Mouse (Mus musculus): ENCODE results near the gene Styk1. TPM values are rescaled to one million over a fixed set of nuclear protein-coding genes. Genes with fewer than 3 reads are reported as not detected.

Styk1 gene
- total and polyA plus RNA-seq, 3 experiments: 0.23 to 0.27 TPM; not detected in 1

DNA sequence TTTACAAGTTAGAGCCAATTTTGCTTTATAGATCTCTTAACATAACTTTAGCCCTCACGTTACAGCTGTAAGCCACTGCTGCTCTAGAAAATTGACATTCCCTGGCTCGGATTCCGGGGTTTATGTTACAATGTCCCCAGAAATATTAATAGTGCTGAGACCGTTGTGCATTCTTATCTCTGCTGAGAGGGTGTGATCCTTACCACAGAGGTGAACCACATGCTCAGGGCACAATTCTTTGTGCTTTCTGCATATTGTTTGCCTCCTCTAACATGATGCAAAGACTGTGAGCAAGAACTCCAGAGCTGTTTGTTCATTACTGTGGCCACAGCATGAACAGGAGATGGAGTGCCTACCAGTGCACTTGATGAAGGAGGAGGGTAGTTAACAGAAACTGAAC is 76.7 kb downstream of the Styk1 start:
- Histone ChIP-seq H3K4me1 (ENCODE audit: insufficient read depth, low read depth, low read length) (peaks cover 29% of the 10 kb centered on the region), H3K9me3 (replicated peaks) (no peaks in the 10 kb centered on the region), H3K27me3 (ENCODE audit: insufficient read depth, low read length) (no peaks in the 10 kb centered on the region), H3K4me3 (ENCODE audit: low read depth, low read length) (no peak overlapping the region; the same call in 1 of the 2 replicates), H3K36me3 (replicated peaks) (no peaks in the 10 kb centered on the region)
- peak; percentile 79 for ATAC-seq (ENCODE audit: extremely low read depth, insufficient number of reproducible peaks, low FRiP score, poor library complexity, severe bottlenecking)
- TF ChIP-seq GATA2 (IDR thresholded peaks at IDR 0.05; ENCODE audit: borderline replicate concordance, low read depth, low read length): no peak
- TF ChIP-seq TAL1 (conservative IDR thresholded peaks at IDR 0.05; ENCODE audit: low read depth, low read length): peak; percentile 55
- no peak for DNase-seq (ENCODE audit: low spot score)

DNA sequence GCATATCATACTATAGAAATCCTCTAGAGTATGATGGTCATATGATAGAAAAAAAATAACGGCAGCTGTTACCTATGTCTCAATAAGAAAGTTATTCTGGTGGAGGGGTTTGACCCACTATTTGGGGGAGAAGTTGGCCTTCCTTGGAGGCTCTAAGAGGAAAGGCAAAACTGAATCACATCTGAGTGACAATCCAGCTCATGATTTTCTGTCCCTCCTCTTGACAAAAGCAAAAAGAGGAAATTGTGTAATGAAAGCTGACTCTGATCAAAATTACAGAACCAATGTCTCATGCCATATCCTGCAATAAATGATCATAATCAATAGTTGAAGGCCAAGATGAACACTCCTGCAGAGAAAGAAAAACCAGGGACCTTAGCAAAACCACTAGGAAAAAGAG is 81.1 kb downstream of the Styk1 start:
- no peaks in the 10 kb centered on the region for H3K36me3 ChIP-seq (replicated peaks)
- no peaks in the 10 kb centered on the region for H3K27me3 ChIP-seq (ENCODE audit: insufficient read depth, low read length)

DNA sequence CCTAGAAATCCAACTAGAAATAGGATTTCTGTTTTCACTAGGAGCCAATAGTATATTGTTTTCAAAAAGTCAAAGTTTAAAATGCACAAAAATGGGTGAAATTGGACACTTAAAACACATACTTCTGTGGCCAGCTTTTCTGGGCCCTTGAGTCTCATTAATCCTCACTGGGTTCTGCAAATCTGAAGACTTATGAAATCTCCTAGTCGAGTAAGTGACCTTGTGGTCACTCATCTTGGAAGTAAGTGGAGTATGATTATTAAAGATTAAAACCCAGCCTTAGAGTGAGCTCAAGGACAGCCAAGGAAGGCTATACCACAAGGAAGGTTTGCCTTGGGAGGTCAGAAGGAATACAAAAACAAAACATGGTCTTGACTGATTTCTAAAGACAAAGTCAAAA is 83.1 kb downstream of the Styk1 start:
- ATAC-seq (ENCODE audit: extremely low read depth, insufficient number of reproducible peaks, low FRiP score, poor library complexity, severe bottlenecking) (no peak), DNase-seq (ENCODE audit: low spot score) (no peak)
- Histone ChIP-seq H3K9me3 (replicated peaks) (no peaks in the 10 kb centered on the region), H3K36me3 (replicated peaks) (no peaks in the 10 kb centered on the region), H3K4me1 (ENCODE audit: insufficient read depth, low read depth, low read length) (peaks cover 8% of the 10 kb centered on the region), H3K4me3 (ENCODE audit: low read depth, low read length) (no peak overlapping the region), H3K27me3 (ENCODE audit: insufficient read depth, low read length) (no peaks in the 10 kb centered on the region)
- no peak for TF ChIP-seq POLR2AphosphoS5 (IDR thresholded peaks at IDR 0.05; ENCODE audit: insufficient replicate concordance, low read depth, low read length)
- no peak for TF ChIP-seq GATA1 (IDR thresholded peaks at IDR 0.05; ENCODE audit: borderline replicate concordance, low read length)
- no peak for TF ChIP-seq GATA2 (IDR thresholded peaks at IDR 0.05; ENCODE audit: borderline replicate concordance, low read depth, low read length)
- TF ChIP-seq CTCF (IDR thresholded peaks at IDR 0.05; ENCODE audit: low read depth, low read length): no peak
- TF ChIP-seq TAL1 (conservative IDR thresholded peaks at IDR 0.05; ENCODE audit: low read depth, low read length): no peak

More for the DNA sequence above, 81.1 kb downstream of the Styk1 start:
- no peak for DNase-seq (ENCODE audit: low spot score)
- H3K9me3 ChIP-seq (replicated peaks): no peaks in the 10 kb centered on the region
- no peak overlapping the region for H3K4me3 ChIP-seq (ENCODE audit: low read depth, low read length)
- TF ChIP-seq TAL1 (conservative IDR thresholded peaks at IDR 0.05; ENCODE audit: low read depth, low read length): no peak
- TF ChIP-seq GATA1 (IDR thresholded peaks at IDR 0.05; ENCODE audit: borderline replicate concordance, low read length): no peak
- TF ChIP-seq CTCF (IDR thresholded peaks at IDR 0.05; ENCODE audit: low read depth, low read length): no peak
- no peak for TF ChIP-seq GATA2 (IDR thresholded peaks at IDR 0.05; ENCODE audit: borderline replicate concordance, low read depth, low read length)
- no peak for TF ChIP-seq POLR2AphosphoS5 (IDR thresholded peaks at IDR 0.05; ENCODE audit: insufficient replicate concordance, low read depth, low read length)
- ATAC-seq (ENCODE audit: extremely low read depth, insufficient number of reproducible peaks, low FRiP score, poor library complexity, severe bottlenecking): no peak
- peaks cover 26% of the 10 kb centered on the region for H3K4me1 ChIP-seq (ENCODE audit: insufficient read depth, low read depth, low read length)

DNA sequence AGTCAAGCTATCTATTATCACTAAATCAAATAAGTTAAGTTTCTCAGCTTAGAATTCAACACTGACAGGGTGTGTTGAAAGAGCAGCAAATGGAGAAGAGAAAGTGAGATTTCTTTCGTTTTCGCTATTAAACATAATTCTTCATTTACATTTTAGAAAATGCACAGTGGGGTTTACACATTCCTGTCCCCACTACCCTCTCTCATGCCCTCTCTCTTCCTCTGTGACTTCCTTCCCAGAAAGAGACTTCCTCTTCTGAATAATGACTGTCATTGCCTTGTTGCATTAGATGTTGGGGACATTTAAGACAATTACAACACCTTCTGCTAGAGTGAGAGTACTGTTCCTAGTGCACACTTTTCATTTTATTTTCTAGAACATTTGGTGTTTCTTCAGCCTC is 83.8 kb downstream of the Styk1 start:
- H3K4me1 ChIP-seq (ENCODE audit: insufficient read depth, low read depth, low read length): peaks cover 5% of the 10 kb centered on the region
- TF ChIP-seq POLR2AphosphoS5 (IDR thresholded peaks at IDR 0.05; ENCODE audit: insufficient replicate concordance, low read depth, low read length) (no peak), GATA1 (IDR thresholded peaks at IDR 0.05; ENCODE audit: borderline replicate concordance, low read length) (no peak), CTCF (IDR thresholded peaks at IDR 0.05; ENCODE audit: low read depth, low read length) (no peak), TAL1 (conservative IDR thresholded peaks at IDR 0.05; ENCODE audit: low read depth, low read length) (no peak), GATA2 (IDR thresholded peaks at IDR 0.05; ENCODE audit: borderline replicate concordance, low read depth, low read length) (no peak)
- H3K9me3 ChIP-seq (replicated peaks): no peaks in the 10 kb centered on the region
- H3K4me3 ChIP-seq (ENCODE audit: low read depth, low read length): no peak overlapping the region
- H3K27me3 ChIP-seq (ENCODE audit: insufficient read depth, low read length): no peaks in the 10 kb centered on the region
- ATAC-seq (ENCODE audit: extremely low read depth, insufficient number of reproducible peaks, low FRiP score, poor library complexity, severe bottlenecking): no peak
- H3K36me3 ChIP-seq (replicated peaks): no peaks in the 10 kb centered on the region
- DNase-seq (ENCODE audit: low spot score): no peak

DNA sequence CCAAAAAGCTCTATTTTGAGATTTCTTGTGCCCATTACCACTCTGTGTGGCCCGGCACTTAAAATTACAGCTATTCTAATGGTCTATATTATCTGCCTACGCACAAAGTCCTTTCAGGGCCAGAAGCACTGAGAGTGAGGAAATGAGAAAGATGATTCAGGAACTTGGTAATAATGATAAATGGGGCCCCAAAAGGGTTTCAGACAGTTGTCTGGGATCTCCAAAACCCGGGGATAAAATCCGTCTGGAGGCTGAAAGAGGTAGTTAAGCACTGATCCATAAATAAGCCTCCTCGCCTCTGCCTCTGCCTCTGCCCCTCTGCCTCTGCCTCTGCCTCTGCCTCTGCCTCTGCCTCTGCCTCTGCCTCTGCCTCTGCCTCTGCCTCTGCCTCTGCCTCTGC is 89.2 kb downstream of the Styk1 start:
- H3K9me3 ChIP-seq (replicated peaks): no peaks in the 10 kb centered on the region
- no peaks in the 10 kb centered on the region for H3K27me3 ChIP-seq (ENCODE audit: insufficient read depth, low read length)
- no peak for DNase-seq (ENCODE audit: low spot score)
- H3K4me3 ChIP-seq (ENCODE audit: low read depth, low read length): no peak overlapping the region
- TF ChIP-seq GATA1 (IDR thresholded peaks at IDR 0.05; ENCODE audit: borderline replicate concordance, low read length) (no peak), CTCF (IDR thresholded peaks at IDR 0.05; ENCODE audit: low read depth, low read length) (no peak), GATA2 (IDR thresholded peaks at IDR 0.05; ENCODE audit: borderline replicate concordance, low read depth, low read length) (no peak), TAL1 (conservative IDR thresholded peaks at IDR 0.05; ENCODE audit: low read depth, low read length) (no peak), POLR2AphosphoS5 (IDR thresholded peaks at IDR 0.05; ENCODE audit: insufficient replicate concordance, low read depth, low read length) (no peak)
- no peaks in the 10 kb centered on the region for H3K36me3 ChIP-seq (replicated peaks)
- no peak for ATAC-seq (ENCODE audit: extremely low read depth, insufficient number of reproducible peaks, low FRiP score, poor library complexity, severe bottlenecking)
- no peaks in the 10 kb centered on the region; the same call in 1 of the 2 replicates for H3K4me1 ChIP-seq (ENCODE audit: insufficient read depth, low read depth, low read length)

DNA sequence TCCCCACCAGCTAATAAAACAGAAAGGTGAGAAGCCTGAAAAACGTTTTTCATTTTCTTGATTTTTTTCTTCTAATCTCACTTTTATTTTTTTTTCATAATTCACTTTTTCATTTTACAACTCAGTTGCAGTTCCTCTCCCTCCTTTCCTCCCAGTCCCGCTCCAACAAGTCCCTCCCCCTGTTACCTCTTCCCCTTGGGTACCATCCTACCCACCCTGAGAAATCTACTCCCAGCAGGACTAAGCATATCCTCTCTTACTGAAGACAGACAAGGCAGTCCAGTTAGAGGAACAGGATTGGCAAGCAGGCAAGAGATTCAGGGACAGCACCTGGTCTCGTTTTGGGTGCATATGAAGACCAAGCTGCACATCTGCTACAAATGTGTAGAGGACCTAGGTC is 90.6 kb downstream of the Styk1 start:
- no peak overlapping the region for H3K4me3 ChIP-seq (ENCODE audit: low read depth, low read length)
- H3K9me3 ChIP-seq (replicated peaks): no peaks in the 10 kb centered on the region
- TF ChIP-seq CTCF (IDR thresholded peaks at IDR 0.05; ENCODE audit: low read depth, low read length) (no peak), TAL1 (conservative IDR thresholded peaks at IDR 0.05; ENCODE audit: low read depth, low read length) (no peak), POLR2AphosphoS5 (IDR thresholded peaks at IDR 0.05; ENCODE audit: insufficient replicate concordance, low read depth, low read length) (no peak), GATA2 (IDR thresholded peaks at IDR 0.05; ENCODE audit: borderline replicate concordance, low read depth, low read length) (no peak), GATA1 (IDR thresholded peaks at IDR 0.05; ENCODE audit: borderline replicate concordance, low read length) (no peak)
- H3K36me3 ChIP-seq (replicated peaks): no peaks in the 10 kb centered on the region
- no peaks in the 10 kb centered on the region for H3K27me3 ChIP-seq (ENCODE audit: insufficient read depth, low read length)
- ATAC-seq (ENCODE audit: extremely low read depth, insufficient number of reproducible peaks, low FRiP score, poor library complexity, severe bottlenecking) (no peak), DNase-seq (ENCODE audit: low spot score) (no peak)
- H3K4me1 ChIP-seq (ENCODE audit: insufficient read depth, low read depth, low read length): no peaks in the 10 kb centered on the region

DNA sequence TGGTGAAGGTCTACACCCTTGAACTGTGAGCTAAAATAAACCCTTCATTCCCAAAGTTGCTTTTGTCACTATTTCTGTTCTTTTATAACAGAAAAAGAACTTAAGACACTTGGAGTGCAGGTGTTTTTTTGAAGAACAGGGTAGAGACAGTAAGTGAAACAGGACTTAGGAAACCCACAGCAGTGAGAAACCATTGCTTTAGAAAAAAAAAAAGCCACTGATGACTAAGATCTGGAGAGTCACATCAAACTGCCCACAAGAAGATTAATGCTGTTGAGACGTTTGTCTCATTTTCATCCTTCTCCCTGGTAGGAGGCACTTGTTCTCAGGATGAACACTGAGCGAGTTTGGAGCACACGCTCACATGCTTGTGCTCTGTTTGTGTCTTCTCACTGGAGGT is 91.4 kb downstream of the Styk1 start:
- Histone ChIP-seq H3K4me3 (ENCODE audit: low read depth, low read length) (no peak overlapping the region), H3K4me1 (ENCODE audit: insufficient read depth, low read depth, low read length) (no peaks in the 10 kb centered on the region), H3K9me3 (replicated peaks) (no peaks in the 10 kb centered on the region), H3K36me3 (replicated peaks) (no peaks in the 10 kb centered on the region), H3K27me3 (ENCODE audit: insufficient read depth, low read length) (no peaks in the 10 kb centered on the region)
- DNase-seq (ENCODE audit: low spot score): no peak
- ATAC-seq (ENCODE audit: extremely low read depth, insufficient number of reproducible peaks, low FRiP score, poor library complexity, severe bottlenecking): no peak
- TF ChIP-seq POLR2AphosphoS5 (IDR thresholded peaks at IDR 0.05; ENCODE audit: insufficient replicate concordance, low read depth, low read length) (no peak), GATA2 (IDR thresholded peaks at IDR 0.05; ENCODE audit: borderline replicate concordance, low read depth, low read length) (no peak), TAL1 (conservative IDR thresholded peaks at IDR 0.05; ENCODE audit: low read depth, low read length) (no peak), GATA1 (IDR thresholded peaks at IDR 0.05; ENCODE audit: borderline replicate concordance, low read length) (no peak), CTCF (IDR thresholded peaks at IDR 0.05; ENCODE audit: low read depth, low read length) (no peak)

Data from G1E (cell line).